Mouse (Mus musculus) spleen, postnatal 14 days (tissue): Measurements from ENCODE around the gene Dnpep.

Experiments used
- DNase-seq, 2 experiments: peaks; one replicate each; pipeline ENCODE4 v3.0.0; 2021 to 2022; ENCODE audit warnings: low spot score in 2 of 2

The Dnpep gene

DNA sequence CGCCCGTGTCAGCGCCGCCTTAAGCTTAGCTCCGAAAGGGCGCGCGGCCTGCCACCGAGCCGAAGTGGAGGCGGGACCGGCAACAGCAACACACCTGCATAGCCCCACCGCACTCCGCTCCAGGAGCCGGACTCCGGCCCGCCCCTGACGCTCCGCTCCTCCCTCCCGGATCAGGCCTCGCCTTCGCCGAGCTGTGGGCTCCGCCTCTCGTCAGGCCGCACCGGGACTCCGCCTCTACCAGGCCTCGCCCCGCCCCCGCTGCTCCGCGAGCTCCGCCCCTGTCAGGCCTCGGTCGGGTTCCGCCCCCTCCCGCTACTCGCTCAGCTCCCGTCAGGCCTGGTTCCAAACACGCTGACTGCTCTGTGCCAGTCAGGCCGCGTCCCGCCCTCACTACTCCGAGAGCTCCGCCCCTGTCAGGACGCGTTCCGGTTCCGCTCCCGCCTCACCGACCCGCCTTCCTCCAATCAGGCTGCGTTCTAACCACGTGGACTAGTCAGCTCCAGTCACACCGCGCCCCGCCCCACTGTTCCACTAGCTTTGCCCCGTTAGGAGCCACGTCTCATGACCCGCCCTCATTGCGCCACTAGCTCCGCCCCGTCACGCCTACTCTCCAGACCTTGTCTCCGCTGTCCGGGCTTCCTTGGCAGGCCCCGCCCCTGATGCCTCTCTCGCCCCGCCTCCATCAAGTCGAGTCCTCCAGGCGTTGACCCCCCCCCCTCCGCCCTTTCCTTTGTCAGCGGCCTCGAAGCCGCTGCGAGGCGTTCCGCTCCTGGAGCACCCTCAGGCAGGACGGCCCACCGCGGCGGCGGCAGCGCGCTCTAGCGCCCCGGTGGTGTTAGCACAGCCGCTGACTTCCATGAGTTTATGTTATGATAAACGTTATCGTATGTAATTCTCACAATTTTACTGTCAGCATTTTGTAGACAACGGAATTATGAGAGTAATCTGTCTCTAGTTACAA, at the start of gene Dnpep:
Dnpep (minus strand) TSS at position 750 of the 961 bp plus-strand sequence.
- DNase-seq: peak; percentile 100

DNA sequence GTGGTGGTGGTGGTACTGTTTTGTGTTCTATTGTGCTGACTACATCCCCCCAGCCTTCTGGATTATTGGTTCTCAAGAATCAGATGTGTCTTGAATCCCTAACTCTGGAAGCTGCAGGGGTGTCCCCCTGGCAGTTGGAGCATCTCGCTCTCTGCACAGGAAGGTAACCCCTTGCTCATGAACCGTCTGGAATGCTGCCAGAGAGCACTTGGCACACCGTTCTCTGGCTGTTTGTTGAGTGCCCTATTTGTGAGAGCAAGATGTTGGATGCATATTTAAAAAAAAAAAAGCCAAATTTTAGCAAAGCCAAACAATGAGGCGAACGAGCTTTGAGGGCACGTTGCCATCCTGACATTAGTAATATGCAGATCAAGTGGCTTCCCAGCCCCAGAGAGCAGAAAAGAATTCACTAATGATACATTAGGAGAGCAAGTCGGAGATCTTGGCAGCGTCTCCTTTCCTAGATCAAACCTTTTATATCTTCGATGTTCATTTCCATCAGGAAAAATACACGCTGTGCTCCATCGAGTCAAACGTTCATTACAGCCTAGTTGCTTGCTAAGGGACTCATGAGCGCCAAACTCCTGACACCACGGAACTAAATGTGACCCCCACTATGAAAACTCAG, 47.8 kb upstream of the Dnpep start:
- no peak for DNase-seq

- DNase-seq: no peak
Measured at GRCm38 (mm10) chr1:75363868-75364267, 46.1 kb upstream of the Dnpep start.

DNA sequence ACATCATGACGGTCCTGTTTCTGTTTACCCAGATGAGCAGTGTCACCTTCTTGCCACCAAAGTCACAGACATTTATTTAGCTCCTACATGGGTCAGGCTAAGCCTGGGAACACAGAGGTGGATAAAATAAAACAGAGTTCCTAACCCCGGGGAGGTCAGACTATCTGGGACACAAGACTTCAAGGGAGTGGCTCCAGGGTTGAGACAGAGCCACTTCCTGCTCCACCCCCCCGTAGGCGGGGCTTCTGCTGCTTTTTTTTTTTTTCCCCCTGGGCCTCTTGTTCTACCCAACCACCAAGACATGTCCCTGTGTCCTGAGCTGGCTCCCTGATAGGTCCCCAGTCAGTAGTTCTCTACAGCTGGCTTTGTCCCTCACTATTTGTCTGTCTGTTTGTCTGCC, 44.0 kb upstream of the Dnpep start:
- no peak for DNase-seq

- DNase-seq: no peak
Measured at GRCm38 (mm10) chr1:75361123-75361522, 43.3 kb upstream of the Dnpep start.

DNA sequence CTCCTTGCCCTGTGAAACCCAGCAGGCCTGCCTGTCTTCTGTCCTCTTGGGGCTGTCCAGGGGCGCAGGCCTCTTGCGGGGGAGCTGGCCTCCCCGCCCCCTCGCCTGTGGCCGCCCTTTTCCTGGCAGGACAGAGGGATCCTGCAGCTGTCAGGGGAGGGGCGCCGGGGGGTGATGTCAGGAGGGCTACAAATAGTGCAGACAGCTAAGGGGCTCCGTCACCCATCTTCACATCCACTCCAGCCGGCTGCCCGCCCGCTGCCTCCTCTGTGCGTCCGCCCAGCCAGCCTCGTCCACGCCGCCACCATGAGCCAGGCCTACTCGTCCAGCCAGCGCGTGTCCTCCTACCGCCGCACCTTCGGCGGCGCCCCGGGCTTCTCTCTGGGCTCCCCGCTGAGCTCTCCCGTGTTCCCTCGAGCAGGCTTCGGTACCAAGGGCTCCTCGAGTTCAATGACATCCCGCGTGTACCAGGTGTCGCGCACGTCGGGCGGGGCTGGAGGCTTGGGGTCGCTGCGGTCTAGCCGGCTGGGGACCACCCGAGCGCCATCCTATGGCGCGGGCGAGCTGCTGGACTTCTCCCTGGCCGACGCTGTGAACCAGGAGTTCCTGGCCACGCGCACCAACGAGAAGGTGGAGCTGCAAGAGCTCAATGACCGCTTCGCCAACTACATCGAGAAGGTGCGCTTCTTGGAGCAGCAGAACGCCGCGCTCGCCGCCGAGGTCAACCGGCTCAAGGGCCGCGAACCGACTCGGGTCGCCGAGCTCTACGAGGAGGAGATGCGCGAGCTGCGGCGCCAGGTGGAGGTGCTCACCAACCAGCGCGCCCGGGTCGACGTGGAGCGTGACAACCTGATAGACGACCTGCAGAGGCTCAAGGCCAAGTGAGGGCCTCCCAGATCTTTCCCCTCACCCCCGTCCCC, 42.6 kb upstream of the Dnpep start, which contains the start of gene Des:
Des (plus strand) TSS at position 218 of the 920 bp plus-strand sequence.
- DNase-seq: no peak

DNA sequence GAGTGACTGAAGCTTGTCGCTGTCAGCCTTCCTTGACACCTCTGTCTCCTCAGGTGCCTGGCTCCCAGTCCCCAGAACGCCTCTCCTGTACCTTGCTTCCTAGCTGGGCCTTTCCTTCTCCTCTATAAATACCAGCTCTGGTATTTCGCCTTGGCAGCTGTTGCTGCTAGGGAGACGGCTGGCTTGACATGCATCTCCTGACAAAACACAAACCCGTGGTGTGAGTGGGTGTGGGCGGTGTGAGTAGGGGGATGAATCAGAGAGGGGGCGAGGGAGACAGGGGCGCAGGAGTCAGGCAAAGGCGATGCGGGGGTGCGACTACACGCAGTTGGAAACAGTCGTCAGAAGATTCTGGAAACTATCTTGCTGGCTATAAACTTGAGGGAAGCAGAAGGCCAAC, 41.6 kb upstream of the Dnpep start:
- DNase-seq: no peak

DNA sequence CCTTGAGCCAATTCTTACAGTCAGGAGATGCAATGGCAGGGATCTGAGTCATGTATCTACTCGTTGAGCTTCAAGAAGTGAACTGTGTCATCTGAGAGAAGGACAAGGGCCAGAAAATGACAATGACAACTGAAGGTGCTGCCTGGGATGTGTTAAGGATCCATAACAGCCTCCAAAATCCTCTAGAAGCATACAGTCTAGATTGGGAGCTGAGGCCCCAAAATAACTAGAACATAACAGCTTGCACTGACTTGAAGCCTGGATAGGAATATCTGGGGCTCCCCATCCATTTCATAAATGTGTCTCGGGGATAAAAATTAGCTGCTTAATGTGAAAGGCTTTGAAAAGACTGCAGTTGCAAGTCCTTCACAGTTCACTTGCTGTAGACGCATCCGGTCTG, 40.2 kb upstream of the Dnpep start:
- DNase-seq: no peak

DNA sequence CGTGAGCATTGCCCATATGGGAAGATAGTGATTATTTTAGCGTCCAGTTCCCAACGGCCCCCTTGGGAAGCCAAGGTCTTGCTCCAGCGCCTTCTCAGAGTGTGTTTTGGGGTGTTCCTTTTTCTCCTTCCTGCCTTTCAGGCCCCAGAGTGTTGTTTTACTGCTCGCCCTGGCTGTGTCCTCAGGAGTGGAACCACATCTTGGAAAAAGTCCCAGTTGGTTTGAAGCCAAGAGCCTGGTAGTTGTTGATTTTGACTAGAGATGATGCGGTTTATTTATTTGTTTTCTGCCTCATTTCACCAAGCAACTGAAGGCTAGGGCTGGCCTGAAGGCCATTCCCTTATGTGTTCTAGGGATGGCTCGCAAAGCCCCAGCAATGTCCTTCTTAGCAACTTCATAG, 39.5 kb upstream of the Dnpep start:
- DNase-seq: no peak

- no peak for DNase-seq
Measured at GRCm38 (mm10) chr1:75349275-75349674, 31.5 kb upstream of the Dnpep start.

- DNase-seq: no peak
Measured at GRCm38 (mm10) chr1:75347279-75347678, 29.5 kb upstream of the Dnpep start.

DNA sequence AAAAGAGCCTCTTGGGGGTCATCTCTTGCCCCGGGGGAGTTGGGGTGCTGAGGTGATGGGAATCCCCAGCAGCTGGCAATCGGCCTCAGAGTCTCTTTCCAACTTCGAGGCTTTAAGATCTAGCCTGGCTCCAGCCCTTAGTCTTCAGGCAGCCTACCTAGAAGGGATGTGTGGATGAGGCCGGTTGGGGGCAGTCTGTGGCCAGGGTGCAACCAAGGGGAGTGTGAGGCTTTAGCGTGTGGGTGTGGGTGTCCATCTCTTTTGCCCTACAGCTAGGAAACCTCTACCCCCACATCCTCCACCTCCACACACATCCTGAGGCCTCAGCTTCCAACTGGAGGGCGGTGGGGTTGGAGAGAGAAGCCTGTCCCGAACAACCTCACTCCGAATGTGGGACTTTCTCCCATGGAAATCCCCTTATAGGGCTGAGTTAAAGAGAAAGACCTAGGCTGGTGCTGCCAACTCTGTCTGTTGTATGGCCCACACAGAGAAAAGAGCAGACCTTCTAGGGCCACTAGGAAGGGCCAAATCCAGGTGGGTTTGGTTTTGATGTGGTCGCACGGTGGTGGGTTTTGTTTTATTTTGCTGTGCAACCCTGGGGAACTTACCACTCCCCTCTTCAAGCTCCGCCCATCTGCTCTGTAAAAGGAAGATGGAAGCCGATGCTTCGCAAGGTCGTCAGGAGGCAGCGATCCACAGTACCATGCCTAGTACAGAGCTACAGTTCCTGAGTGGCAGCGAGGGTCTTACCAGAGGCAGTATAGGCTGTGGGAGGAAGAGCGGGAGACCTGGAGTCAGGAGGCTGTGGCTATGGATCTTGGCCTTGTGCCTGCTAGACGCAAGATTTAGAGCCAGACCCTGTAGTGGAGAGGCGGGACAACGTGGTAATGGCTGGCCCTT, 27.5 kb upstream of the Dnpep start:
- no peak for DNase-seq

DNA sequence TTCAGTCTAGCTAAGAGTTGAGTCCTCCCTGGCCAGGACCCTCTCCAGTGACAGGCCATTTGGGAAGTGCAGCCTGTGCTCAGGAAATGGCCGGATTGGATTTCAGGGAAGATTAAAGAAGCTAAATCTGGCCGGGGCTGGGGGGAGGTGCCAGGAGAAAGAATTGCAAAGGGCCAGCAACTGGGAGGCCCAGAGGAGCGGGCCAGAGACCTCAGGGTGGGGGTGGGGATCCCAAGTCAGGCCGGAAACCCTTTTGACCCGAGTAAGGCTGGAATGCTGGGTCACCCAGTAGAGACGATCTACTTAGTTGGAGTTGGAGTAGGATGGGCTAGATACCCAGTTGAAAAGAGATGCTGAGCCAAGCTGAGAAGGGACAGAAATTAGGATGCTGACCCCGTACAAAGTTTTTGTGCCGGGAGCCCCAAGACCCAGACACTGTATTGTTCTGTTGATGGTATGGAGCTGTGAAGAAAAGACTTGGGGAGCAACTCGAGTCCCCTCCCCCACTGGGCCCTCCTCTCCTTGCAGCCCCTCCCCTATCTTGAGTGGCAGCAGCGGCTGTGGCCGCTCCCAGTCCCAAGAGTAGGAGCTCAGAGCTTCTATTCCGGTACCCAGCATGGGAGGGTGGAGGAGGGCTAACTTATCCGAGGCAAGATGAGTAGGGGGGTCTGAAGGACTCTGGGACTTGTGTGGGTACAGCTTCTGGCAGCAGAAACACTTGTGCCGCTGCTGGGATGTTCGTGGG, 26.7 kb upstream of the Dnpep start:
- no peak for DNase-seq

GRCm38 (mm10) chr1:75342874-75343416, 25.2 kb upstream of the Dnpep start:
- peak in 1 of 2 experiments; percentile 14 for DNase-seq

GRCm38 (mm10) chr1:75340519-75340918, 22.7 kb upstream of the Dnpep start:
- no peak for DNase-seq

- no peak for DNase-seq
Measured at GRCm38 (mm10) chr1:75339337-75339736, 21.5 kb upstream of the Dnpep start.

- DNase-seq: no peak
Measured at GRCm38 (mm10) chr1:75338091-75338694, 20.4 kb upstream of the Dnpep start.

DNA sequence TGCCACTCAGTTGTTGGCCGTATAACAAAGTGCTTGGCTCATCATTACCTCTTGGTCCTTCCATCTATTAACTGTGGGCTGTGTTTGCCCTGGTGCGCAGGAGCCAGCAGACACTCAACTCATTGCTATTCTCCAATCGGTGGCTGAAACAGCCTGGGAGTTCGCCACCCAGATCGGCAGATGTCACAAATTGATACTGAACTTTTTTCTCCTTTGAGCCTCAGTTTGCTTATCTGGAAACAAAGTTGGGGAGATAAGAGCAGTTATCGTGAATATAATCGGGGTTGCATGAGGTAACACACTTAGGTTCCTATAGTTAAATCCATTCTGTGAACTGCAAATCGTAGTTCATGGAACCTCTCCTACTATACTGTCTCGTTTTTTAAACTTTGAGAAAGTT, 19.3 kb upstream of the Dnpep start:
- DNase-seq: no peak

DNA sequence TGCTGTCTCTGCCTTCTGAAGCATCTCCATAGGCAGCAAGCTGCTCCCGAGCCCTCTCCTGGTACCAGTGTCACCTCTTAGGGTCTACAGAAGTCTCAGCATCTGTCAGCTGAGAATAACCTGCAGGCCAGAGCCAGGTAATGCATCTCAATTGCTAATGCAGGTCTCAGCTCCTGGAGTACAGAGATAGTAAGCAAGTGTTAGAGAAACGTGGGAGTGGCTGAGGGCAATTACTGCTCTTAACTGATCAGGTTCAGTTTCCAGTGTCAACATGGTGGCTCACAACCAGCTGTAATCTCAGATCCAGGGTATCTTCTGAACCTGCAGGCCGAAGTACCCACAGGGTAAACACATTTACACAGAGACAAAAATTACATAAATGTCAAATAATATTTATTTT, 18.7 kb upstream of the Dnpep start:
- no peak for DNase-seq
